Mouse (Mus musculus) stomach, postnatal 0 days (tissue): ENCODE measurements around the gene Bnc2.

Experiments used
- CTCF ChIP-seq: IDR thresholded peaks from 2 replicates; pipeline ENCODE4 v1.5.1; 2016; ENCODE audit warnings: antibody characterized with exemption, low read depth, mild to moderate bottlenecking, moderate library complexity
- EP300 ChIP-seq: optimal IDR thresholded peaks from 2 replicates; pipeline ENCODE3; 2016; ENCODE audit warnings: antibody characterized with exemption

DNA sequence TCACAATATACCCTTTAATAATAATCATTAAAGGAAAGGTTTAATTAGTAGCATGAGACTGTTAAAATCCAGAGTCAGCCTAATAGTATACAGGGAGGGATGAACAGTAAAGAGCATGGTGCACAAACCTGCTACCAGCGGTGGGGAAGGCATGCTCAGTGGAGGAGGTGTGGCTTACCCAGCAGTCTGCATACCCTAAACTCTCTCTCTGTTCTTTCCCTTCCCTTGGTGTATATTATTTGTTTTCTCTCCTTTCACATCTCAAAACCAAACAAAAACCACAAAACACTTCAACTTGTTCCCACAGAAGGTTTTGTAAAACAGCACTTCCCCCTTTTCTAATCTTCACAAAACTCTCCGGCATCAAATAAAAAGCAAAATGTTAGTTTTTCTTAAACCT, 202.4 kb downstream of the Bnc2 start:
- TF ChIP-seq EP300 (no peak), CTCF (no peak)
